Mouse (Mus musculus) retina, postnatal 1 day (tissue): ENCODE data around the gene Pknox1.
A peak's percentile ranks its signal among the peaks of the same experiment; 100 is the strongest.
"Not testable (repeated sequence)": the region's sequence is repeated elsewhere in the genome, so short reads cannot be mapped to it uniquely, and the experiment has no call there.

Experiments used
- DNase-seq: peaks from one replicate; pipeline ENCODE4 v3.0.0-alpha.2; 2012

Gene Pknox1

GRCm38 (mm10) chr17:31564015-31564857 is at the start of gene Pknox1:
Gene Pknox1 (plus strand): TSS chr17:31564734.
- DNase-seq = peak; percentile 100

GRCm38 (mm10) chr17:31519344-31519945 is 45.1 kb upstream of the Pknox1 start:
- no peak for DNase-seq

DNA sequence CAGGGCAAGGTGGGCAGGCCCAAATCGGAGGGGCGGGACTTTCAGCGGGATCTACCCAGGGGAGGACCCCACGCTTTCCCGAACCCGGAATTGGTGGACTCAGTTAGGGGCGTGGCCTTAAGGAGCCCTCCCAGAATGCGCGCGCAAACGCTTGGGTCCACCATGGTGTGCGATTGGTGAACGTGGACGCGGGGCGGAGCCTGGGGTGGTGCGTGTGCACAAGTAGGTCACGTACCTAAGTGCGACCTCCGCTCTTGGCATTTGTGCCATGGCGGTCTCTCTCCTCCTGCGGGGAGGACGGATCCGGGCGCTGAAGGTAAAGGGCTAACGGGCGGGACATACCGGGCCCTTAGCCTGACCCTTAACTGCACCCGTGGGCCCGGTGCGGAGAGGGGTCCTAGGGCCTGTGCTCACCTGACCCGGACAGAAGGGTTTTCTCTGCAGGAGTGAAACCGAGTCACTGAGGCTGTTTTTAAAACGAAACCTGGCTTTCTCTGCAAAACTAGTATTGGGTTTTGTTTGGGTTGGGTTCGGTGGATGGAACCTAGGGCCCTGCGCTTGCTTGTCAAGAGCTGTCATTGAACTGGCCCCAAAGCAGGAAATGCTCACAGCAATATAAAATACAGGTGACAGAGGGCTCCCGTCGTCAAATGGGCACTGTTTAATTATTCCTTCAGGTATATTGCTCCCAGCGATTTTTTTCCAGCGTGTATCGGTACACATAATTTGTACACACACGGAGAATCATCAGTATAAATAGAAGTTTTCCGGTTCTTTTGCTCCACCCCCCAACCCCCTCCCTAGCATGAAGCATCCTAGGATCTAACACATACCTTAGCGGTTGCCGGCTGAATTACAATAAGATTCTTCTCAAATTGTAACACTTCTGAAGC is 44.3 kb upstream of the Pknox1 start, which contains the start of the genes Wdr4 and Ndufv3:
Gene Wdr4 (minus strand): TSS at position 35 of the 893 bp plus-strand sequence.
Gene Ndufv3 (plus strand): TSS at position 170 of the 893 bp plus-strand sequence.
- peak; percentile 100 for DNase-seq

- DNase-seq = peak; percentile 80
Observed at GRCm38 (mm10) chr17:31520895-31521294, 43.6 kb upstream of the Pknox1 start.

DNA sequence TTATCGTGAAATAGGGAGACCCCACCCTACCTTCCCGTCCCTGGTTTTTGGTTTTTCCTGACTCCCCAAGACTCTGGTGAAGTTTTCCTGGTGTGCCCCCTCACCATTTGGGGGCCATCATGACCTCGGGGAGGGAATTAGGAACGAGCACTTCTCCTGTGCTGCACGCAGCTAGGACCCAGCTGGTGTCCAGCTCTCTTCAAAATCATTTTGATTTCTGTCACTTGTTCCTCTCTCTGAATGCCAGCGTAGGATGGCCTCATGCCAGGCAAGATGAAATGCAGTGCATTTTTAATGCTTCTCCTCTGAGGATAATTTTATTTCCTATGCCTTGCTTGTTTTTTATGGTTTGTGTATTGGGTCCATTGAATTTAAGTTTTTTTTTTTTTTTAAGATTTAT is 42.6 kb upstream of the Pknox1 start:
- DNase-seq = no peak

DNA sequence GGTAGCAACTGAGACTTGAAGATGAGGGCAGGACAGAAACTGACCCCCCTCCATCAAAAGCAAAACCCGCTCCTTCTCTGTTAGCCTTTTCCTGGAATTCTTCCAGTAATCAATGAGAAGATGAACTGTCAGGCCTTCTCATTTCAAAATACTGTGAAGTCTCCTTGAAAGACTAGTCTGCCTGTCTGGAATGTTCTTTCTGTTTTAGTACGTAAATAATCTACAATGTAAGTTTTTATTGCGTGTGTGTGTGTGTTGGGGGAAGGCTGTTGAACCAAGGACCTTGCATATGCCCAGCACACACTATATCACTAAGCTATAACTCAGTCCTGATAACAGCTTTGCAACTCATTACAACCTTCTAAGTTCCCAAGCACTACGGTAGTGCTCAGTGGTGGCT is 39.4 kb upstream of the Pknox1 start:
- DNase-seq = no peak

GRCm38 (mm10) chr17:31525816-31526215 is 38.7 kb upstream of the Pknox1 start:
- no peak for DNase-seq

- peak; percentile 45 for DNase-seq
Observed at GRCm38 (mm10) chr17:31529314-31529713, 35.2 kb upstream of the Pknox1 start.

DNA sequence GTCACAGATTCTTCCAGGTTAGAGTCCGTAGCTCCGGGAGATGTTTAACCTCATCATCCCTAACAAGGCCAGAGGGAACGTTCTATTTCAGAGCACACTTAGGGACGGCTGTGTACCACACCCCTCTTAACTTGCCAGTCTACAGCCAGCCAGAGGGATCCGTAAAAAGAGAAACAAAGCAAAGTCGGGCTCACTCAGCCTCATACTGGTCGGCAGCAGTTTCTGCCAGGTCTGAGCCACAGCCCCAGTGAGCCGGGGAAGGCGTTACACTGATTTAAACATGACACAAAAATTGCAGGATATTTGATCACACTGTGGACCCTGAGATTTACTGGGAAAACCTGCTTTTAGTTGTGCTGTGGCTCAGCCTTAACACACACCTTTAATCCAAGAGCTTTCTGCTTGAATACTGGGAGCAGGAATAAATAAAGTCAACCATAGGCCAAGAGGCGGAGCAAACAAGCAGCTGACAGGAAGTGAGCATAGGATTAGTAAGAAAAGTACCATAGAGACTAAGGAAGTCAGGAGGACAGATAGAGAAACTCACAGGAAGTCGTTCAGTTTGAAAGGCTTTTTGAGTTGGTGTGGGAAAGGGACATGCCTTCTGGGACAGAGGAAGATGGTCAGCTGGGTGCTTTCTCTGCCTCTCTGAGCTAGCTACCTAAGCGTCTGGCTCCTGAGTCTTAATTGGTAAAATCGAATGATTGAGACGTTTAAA is 32.9 kb upstream of the Pknox1 start:
- no peak for DNase-seq

GRCm38 (mm10) chr17:31532331-31532730 is 32.2 kb upstream of the Pknox1 start:
- DNase-seq = not testable (repeated sequence)

DNA sequence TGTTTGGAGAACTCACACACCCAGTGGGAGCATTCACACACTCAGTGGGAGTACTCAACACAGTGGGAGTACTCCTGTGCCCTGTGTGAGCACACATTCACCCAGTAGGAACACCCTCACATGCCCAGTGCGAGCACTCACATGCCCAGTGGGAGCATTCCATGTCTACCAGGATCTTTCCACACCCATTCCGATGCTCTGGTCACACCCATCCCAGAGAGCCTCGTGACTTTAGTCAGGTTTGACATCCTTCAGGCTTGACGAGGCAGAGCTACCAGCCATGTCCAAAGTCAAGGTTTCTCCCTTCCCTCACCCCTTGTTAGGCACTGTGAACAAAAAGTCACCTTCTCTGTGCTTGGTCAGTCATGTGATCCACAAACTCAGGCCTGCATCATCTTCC is 29.2 kb upstream of the Pknox1 start:
- DNase-seq = no peak

GRCm38 (mm10) chr17:31535871-31536629 is 28.5 kb upstream of the Pknox1 start:
- peak; percentile 65 for DNase-seq

- no peak for DNase-seq
Observed at GRCm38 (mm10) chr17:31540101-31540500, 24.4 kb upstream of the Pknox1 start.

- DNase-seq = no peak
Observed at GRCm38 (mm10) chr17:31540809-31541459, 23.6 kb upstream of the Pknox1 start.

- no peak for DNase-seq
Observed at GRCm38 (mm10) chr17:31541460-31541831, 23.1 kb upstream of the Pknox1 start.

- no peak for DNase-seq
Observed at GRCm38 (mm10) chr17:31543574-31543973, 21.0 kb upstream of the Pknox1 start.

DNA sequence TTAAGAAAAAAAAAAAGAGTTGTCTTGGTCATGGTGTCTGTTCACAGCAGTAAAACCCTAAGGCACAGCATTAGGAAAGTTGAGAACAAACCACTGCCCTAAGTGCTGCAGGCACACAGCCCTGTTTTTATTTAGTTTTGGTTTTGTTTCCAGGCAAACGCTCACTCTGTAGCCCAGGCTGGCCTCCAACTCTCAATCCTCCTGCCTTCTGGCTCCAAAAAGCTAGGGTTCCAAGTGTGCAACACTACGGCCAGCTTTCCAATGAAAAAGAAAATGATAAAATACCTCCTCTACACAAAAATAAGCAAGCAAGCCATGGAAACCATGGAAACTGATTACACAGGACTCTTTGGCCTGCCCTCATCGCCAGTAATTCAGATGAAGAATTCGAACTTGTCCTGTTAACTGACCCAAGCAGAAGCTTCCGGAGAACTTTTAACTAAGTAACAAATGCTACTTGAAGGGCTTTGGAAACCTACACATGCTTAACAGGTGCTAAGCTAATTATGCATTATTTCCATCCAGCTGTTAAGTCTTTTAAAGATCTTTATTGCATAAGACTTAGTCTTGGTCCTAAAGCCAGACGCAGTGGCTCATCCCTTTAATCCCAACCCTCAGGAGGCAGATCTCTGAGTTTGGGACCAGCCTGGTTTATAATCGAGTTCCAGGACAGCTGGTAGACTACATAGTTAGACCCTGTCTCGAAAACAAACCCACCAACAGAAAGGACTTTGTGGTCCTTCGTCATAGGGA is 17.9 kb upstream of the Pknox1 start:
- DNase-seq = no peak

DNA sequence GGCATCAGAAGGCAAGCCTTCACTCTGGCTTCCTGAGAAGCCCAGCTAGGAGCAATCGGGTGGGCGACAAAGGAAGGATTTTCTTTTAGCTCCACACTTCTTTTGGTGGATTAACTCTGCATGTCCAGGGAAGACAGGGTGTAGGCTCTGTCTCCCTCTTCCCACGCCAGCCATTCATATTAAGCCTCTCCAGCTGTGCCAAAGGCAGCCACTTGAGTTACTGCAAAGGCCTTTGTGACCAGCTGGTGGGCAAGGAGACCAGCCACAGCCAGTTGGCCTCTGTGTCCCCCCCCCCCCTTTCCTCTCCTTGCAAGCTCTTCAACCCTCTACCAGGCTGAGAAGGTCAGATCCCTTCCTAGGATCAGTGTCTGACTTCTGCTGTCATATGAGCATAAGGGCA is 16.6 kb upstream of the Pknox1 start:
- DNase-seq = peak; percentile 50

GRCm38 (mm10) chr17:31549389-31549788 is 15.1 kb upstream of the Pknox1 start:
- peak; percentile 26 for DNase-seq

GRCm38 (mm10) chr17:31552601-31553000 is 11.9 kb upstream of the Pknox1 start:
- DNase-seq = not testable (repeated sequence)
